Mouse (Mus musculus): ENCODE data around the gene Sept12. TPM values are rescaled to one million over a fixed set of nuclear protein-coding genes. Genes with fewer than 3 reads are reported as not detected.
A peak's percentile ranks its signal among the peaks of the same experiment; 100 is the strongest.

The Sept12 gene
- polyA plus RNA-seq, 1 experiment from 2014 or later: not detected

DNA sequence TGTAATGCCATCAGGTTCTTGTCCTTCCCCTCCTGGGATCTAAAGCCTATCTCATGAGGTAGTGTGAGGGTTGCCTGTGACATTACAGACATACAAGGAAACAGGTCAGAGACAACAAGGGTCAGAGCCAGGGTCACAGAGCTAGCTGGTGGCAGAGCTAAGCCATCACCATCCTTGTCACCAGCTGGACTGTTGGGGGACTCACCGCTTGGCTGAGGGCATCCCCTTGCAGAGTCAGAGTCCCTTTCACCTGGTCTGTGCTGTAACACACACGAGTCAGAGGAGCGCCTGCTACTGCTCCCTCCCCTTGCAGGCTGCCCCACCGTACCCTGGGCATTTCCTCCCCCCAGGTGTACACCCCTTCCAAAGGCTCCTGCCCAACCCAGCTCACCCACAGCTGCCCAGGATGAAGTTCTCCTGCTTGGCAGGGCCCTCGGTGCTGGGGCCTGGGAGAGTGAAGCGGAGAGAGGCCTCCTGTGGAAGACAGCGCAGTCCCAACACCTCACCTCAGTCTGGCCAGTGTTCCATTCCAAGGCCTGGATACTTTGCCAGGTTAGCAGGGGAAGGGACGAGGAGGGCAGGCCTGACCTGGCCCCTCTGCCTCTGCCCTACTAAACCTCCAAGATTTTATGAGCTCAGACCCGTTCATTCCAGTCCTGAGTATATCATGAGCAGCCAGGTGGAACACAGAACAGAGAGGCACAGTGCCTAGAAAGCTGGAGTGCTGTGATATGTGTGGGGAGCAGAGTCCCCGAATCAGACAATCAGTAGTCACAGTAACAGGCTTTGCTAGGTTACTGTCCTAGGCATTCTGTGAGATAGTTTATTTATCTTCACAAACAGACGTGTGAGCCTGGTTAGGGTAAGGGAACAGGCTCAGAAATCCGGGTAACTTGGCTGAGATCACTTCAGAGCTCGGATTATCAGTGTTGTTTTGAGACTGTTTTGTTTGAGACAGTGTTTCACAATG, 14.7 kb upstream of the Sept12 start:
- Histone ChIP-seq H3K4me3 (ENCODE audit: low read depth, low read length) (peak overlapping the region; percentile 58), H3K9me3 (replicated peaks; ENCODE audit: control insufficient read depth, low read length) (no peaks in the 10 kb centered on the region), H3K27me3 (ENCODE audit: control insufficient read depth, insufficient read depth, low read length) (no peaks in the 10 kb centered on the region), H3K4me2 (ENCODE audit: low read depth, low read length) (peak overlapping the region; percentile 79), H3K27ac (replicated peaks; ENCODE audit: low read depth, low read length) (no peak overlapping the region), H3K4me1 (ENCODE audit: control insufficient read depth, insufficient read depth, low read length) (no peaks in the 10 kb centered on the region), H3K9ac (replicated peaks; ENCODE audit: low read length) (peak overlapping the region; percentile 61), H3K36me3 (replicated peaks; ENCODE audit: control insufficient read depth, insufficient read depth, low read depth, low read length) (no peaks in the 10 kb centered on the region; the same call in 1 of the 2 replicates)
- no peak for DNase-seq (ENCODE audit: low spot score)
- ATAC-seq (replicated peaks; ENCODE audit: insufficient number of reproducible peaks, low FRiP score, low TSS enrichment, low read depth): no peak
- 53% methylated on average over 13 of the region's 13 CpGs for WGBS

GRCm38 (mm10) chr16:5011285-5011684, 13.6 kb upstream of the Sept12 start:
- Histone ChIP-seq H3K27ac (replicated peaks; ENCODE audit: low read depth, low read length) (no peak overlapping the region), H3K36me3 (replicated peaks; ENCODE audit: control insufficient read depth, insufficient read depth, low read depth, low read length) (no peaks in the 10 kb centered on the region; the same call in 1 of the 2 replicates), H3K27me3 (ENCODE audit: control insufficient read depth, insufficient read depth, low read length) (no peaks in the 10 kb centered on the region), H3K9me3 (replicated peaks; ENCODE audit: control insufficient read depth, low read length) (no peaks in the 10 kb centered on the region), H3K4me1 (ENCODE audit: control insufficient read depth, insufficient read depth, low read length) (no peaks in the 10 kb centered on the region), H3K4me2 (ENCODE audit: low read depth, low read length) (no peak overlapping the region), H3K4me3 (ENCODE audit: low read depth, low read length) (no peak overlapping the region), H3K9ac (replicated peaks; ENCODE audit: low read length) (no peak overlapping the region)
- 83% methylated on average over 7 of the region's 7 CpGs for WGBS
- ATAC-seq (replicated peaks; ENCODE audit: insufficient number of reproducible peaks, low FRiP score, low TSS enrichment, low read depth) (no peak), DNase-seq (ENCODE audit: low spot score) (no peak)

- DNase-seq (ENCODE audit: low spot score) (no peak), ATAC-seq (replicated peaks; ENCODE audit: insufficient number of reproducible peaks, low FRiP score, low TSS enrichment, low read depth) (no peak)
- Histone ChIP-seq H3K9ac (replicated peaks; ENCODE audit: low read length) (no peak overlapping the region), H3K36me3 (replicated peaks; ENCODE audit: control insufficient read depth, insufficient read depth, low read depth, low read length) (no peaks in the 10 kb centered on the region; the same call in 1 of the 2 replicates), H3K27ac (replicated peaks; ENCODE audit: low read depth, low read length) (no peak overlapping the region), H3K9me3 (replicated peaks; ENCODE audit: control insufficient read depth, low read length) (no peaks in the 10 kb centered on the region), H3K4me2 (ENCODE audit: low read depth, low read length) (no peak overlapping the region), H3K4me1 (ENCODE audit: control insufficient read depth, insufficient read depth, low read length) (no peaks in the 10 kb centered on the region), H3K27me3 (ENCODE audit: control insufficient read depth, insufficient read depth, low read length) (no peaks in the 10 kb centered on the region), H3K4me3 (ENCODE audit: low read depth, low read length) (no peak overlapping the region)
- WGBS: 91% methylated on average over 10 of the region's 10 CpGs
Measured at GRCm38 (mm10) chr16:5010371-5010935, 12.8 kb upstream of the Sept12 start.

GRCm38 (mm10) chr16:5008076-5008475, 10.4 kb upstream of the Sept12 start:
- no peak for DNase-seq (ENCODE audit: low spot score)
- no peak overlapping the region for H3K4me2 ChIP-seq (ENCODE audit: low read depth, low read length)

GRCm38 (mm10) chr16:5007492-5007891, 9.8 kb upstream of the Sept12 start:
- Histone ChIP-seq H3K36me3 (replicated peaks; ENCODE audit: control insufficient read depth, insufficient read depth, low read depth, low read length) (no peaks in the 10 kb centered on the region), H3K4me3 (ENCODE audit: low read depth, low read length) (no peak overlapping the region), H3K27me3 (ENCODE audit: control insufficient read depth, insufficient read depth, low read length) (no peaks in the 10 kb centered on the region), H3K4me2 (ENCODE audit: low read depth, low read length) (no peak overlapping the region), H3K9me3 (replicated peaks; ENCODE audit: control insufficient read depth, low read length) (no peaks in the 10 kb centered on the region), H3K9ac (replicated peaks; ENCODE audit: low read length) (no peak overlapping the region), H3K4me1 (ENCODE audit: control insufficient read depth, insufficient read depth, low read length) (no peaks in the 10 kb centered on the region), H3K27ac (replicated peaks; ENCODE audit: low read depth, low read length) (no peak overlapping the region)
- no peak for ATAC-seq (replicated peaks; ENCODE audit: insufficient number of reproducible peaks, low FRiP score, low TSS enrichment, low read depth)
- WGBS: 45% methylated on average over 6 of the region's 6 CpGs
- DNase-seq (ENCODE audit: low spot score): no peak

More at GRCm38 (mm10) chr16:5008076-5008475, 10.4 kb upstream of the Sept12 start:
- no peaks in the 10 kb centered on the region for H3K36me3 ChIP-seq (replicated peaks; ENCODE audit: control insufficient read depth, insufficient read depth, low read depth, low read length)
- H3K9ac ChIP-seq (replicated peaks; ENCODE audit: low read length): no peak overlapping the region
- no peaks in the 10 kb centered on the region for H3K27me3 ChIP-seq (ENCODE audit: control insufficient read depth, insufficient read depth, low read length)
- H3K4me1 ChIP-seq (ENCODE audit: control insufficient read depth, insufficient read depth, low read length): no peaks in the 10 kb centered on the region
- 85% methylated on average over 12 of the region's 12 CpGs for WGBS
- H3K27ac ChIP-seq (replicated peaks; ENCODE audit: low read depth, low read length): no peak overlapping the region
- H3K9me3 ChIP-seq (replicated peaks; ENCODE audit: control insufficient read depth, low read length): no peaks in the 10 kb centered on the region
- ATAC-seq (replicated peaks; ENCODE audit: insufficient number of reproducible peaks, low FRiP score, low TSS enrichment, low read depth): no peak
- no peak overlapping the region for H3K4me3 ChIP-seq (ENCODE audit: low read depth, low read length)

GRCm38 (mm10) chr16:5007067-5007466, 9.4 kb upstream of the Sept12 start, which contains the start of gene Smim22:
Gene Smim22 (plus strand): TSS chr16:5007288.
- WGBS: 46% methylated on average over 5 of the region's 5 CpGs
- Histone ChIP-seq H3K9ac (replicated peaks; ENCODE audit: low read length) (no peak within 1 kb of the TSS), H3K27me3 (ENCODE audit: control insufficient read depth, insufficient read depth, low read length) (no peaks in the 10 kb centered on the region), H3K4me2 (ENCODE audit: low read depth, low read length) (no peak within 1 kb of the TSS), H3K9me3 (replicated peaks; ENCODE audit: control insufficient read depth, low read length) (no peaks in the 10 kb centered on the region), H3K27ac (replicated peaks; ENCODE audit: low read depth, low read length) (no peak within 1 kb of the TSS), H3K4me1 (ENCODE audit: control insufficient read depth, insufficient read depth, low read length) (no peaks in the 10 kb centered on the region), H3K4me3 (ENCODE audit: low read depth, low read length) (no peak within 1 kb of the TSS), H3K36me3 (replicated peaks; ENCODE audit: control insufficient read depth, insufficient read depth, low read depth, low read length) (no peaks in the 10 kb centered on the region)
- DNase-seq (ENCODE audit: low spot score): peak; percentile 8
- no peak for ATAC-seq (replicated peaks; ENCODE audit: insufficient number of reproducible peaks, low FRiP score, low TSS enrichment, low read depth)

DNA sequence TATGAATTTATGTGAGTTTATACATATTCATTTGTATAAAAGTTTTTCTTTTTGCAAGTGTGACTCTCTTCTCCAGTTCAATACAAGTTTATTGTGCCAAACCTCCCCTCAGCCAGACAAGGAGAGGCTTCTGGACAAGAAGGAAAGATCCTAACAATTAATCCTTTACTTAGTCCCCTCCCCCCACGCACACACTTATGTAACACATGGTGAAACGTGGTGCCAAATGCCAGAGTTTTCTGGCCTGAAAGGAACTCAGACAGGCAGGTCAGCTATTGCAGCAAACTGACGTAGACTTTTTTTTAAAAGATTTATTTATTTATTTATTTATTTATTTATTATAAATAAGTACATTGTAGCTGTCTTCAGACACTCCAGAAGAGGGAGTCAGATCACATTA, 3.0 kb upstream of the Sept12 start:
- ATAC-seq (replicated peaks; ENCODE audit: insufficient number of reproducible peaks, low FRiP score, low TSS enrichment, low read depth) (no peak), DNase-seq (ENCODE audit: low spot score) (no peak)
- H3K27me3 ChIP-seq (ENCODE audit: control insufficient read depth, insufficient read depth, low read length): no peaks in the 10 kb centered on the region
- no peaks in the 10 kb centered on the region for H3K36me3 ChIP-seq (replicated peaks; ENCODE audit: control insufficient read depth, insufficient read depth, low read depth, low read length)
- H3K4me2 ChIP-seq (ENCODE audit: low read depth, low read length): no peak overlapping the region
- no peak overlapping the region for H3K27ac ChIP-seq (replicated peaks; ENCODE audit: low read depth, low read length)
- H3K4me1 ChIP-seq (ENCODE audit: control insufficient read depth, insufficient read depth, low read length): no peaks in the 10 kb centered on the region
- H3K4me3 ChIP-seq (ENCODE audit: low read depth, low read length): no peak overlapping the region
- WGBS: 69% methylated on average over 3 of the region's 3 CpGs
- no peak overlapping the region for H3K9ac ChIP-seq (replicated peaks; ENCODE audit: low read length)
- no peaks in the 10 kb centered on the region for H3K9me3 ChIP-seq (replicated peaks; ENCODE audit: control insufficient read depth, low read length)

DNA sequence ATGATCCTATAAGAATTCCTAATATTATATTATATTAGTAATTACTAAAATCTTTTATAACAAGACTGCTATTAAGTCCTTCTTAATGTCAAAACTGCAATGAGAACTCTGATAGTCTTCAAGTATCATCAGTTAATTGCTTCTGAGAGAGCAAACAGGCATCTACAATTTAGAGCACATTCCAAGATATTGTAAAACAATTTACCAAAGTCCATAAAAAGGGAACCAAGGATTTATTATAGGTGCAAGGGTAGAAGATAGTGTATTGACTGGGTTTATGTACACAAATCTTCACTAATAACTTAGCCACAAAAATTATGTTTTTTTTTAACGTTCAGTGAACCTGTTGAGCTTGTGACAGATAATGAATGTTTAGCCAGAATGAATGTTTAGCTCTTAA, 1.3 kb upstream of the Sept12 start:
- no peak overlapping the region for H3K4me3 ChIP-seq (ENCODE audit: low read depth, low read length)
- WGBS: 76% methylated on average over 1 of the region's 1 CpGs
- no peak for DNase-seq (ENCODE audit: low spot score)
- no peaks in the 10 kb centered on the region for H3K4me1 ChIP-seq (ENCODE audit: control insufficient read depth, insufficient read depth, low read length)
- no peak for ATAC-seq (replicated peaks; ENCODE audit: insufficient number of reproducible peaks, low FRiP score, low TSS enrichment, low read depth)
- no peak overlapping the region for H3K27ac ChIP-seq (replicated peaks; ENCODE audit: low read depth, low read length)
- no peaks in the 10 kb centered on the region for H3K36me3 ChIP-seq (replicated peaks; ENCODE audit: control insufficient read depth, insufficient read depth, low read depth, low read length)
- H3K27me3 ChIP-seq (ENCODE audit: control insufficient read depth, insufficient read depth, low read length): no peaks in the 10 kb centered on the region
- no peaks in the 10 kb centered on the region for H3K9me3 ChIP-seq (replicated peaks; ENCODE audit: control insufficient read depth, low read length)
- H3K4me2 ChIP-seq (ENCODE audit: low read depth, low read length): no peak overlapping the region
- no peak overlapping the region for H3K9ac ChIP-seq (replicated peaks; ENCODE audit: low read length)

Data from embryonic facial prominence, embryonic 11.5 days (tissue).